Mouse (Mus musculus) spleen, postnatal 36 days (tissue): Measurements from ENCODE around the gene Eva1b.
A peak's percentile ranks its signal among the peaks of the same experiment; 100 is the strongest.

Source experiments
- DNase-seq, 2 experiments: peaks; one replicate each; pipeline ENCODE4 v3.0.0; 2022; ENCODE audit warnings: low spot score in 2 of 2, mixed read lengths in 1 of 2

Gene Eva1b

GRCm38 (mm10) chr4:126147533-126148160 is at the start of gene Eva1b:
TSS of gene Eva1b (plus strand) at chr4:126147744.
- peak; percentile 17 to 27 for DNase-seq

GRCm38 (mm10) chr4:126099365-126099764 is 48.2 kb upstream of the Eva1b start:
- DNase-seq, result no peak

- no peak for DNase-seq
Measured at GRCm38 (mm10) chr4:126100764-126101163, 46.8 kb upstream of the Eva1b start.

GRCm38 (mm10) chr4:126102061-126102841 is 45.3 kb upstream of the Eva1b start:
- DNase-seq, result no peak

GRCm38 (mm10) chr4:126103057-126103581 is 44.4 kb upstream of the Eva1b start:
- DNase-seq, result peak; percentile 73 to 81

GRCm38 (mm10) chr4:126103590-126104068 is 43.9 kb upstream of the Eva1b start, which contains the start of gene Stk40:
TSS of gene Stk40 (plus strand) at chr4:126103957.
- DNase-seq, result peak; percentile 94 to 95

- peak; percentile 33 to 50 for DNase-seq
Measured at GRCm38 (mm10) chr4:126104261-126105075, 43.1 kb upstream of the Eva1b start.

GRCm38 (mm10) chr4:126105131-126105783 is 42.3 kb upstream of the Eva1b start:
- DNase-seq, result no peak

GRCm38 (mm10) chr4:126108061-126108740 is 39.3 kb upstream of the Eva1b start:
- DNase-seq, result no peak

- DNase-seq, result no peak
Measured at GRCm38 (mm10) chr4:126109613-126110373, 37.8 kb upstream of the Eva1b start.

- peak; percentile 87 to 88 for DNase-seq
Measured at GRCm38 (mm10) chr4:126110374-126111152, 37.0 kb upstream of the Eva1b start.

- DNase-seq, result no peak
Measured at GRCm38 (mm10) chr4:126111153-126111549, 36.4 kb upstream of the Eva1b start.

- DNase-seq, result no peak
Measured at GRCm38 (mm10) chr4:126113243-126113642, 34.3 kb upstream of the Eva1b start.

- peak; percentile 46 to 47 for DNase-seq
Measured at GRCm38 (mm10) chr4:126113943-126114342, 33.6 kb upstream of the Eva1b start.

GRCm38 (mm10) chr4:126115411-126115810 is 32.1 kb upstream of the Eva1b start:
- DNase-seq, result no peak

- no peak for DNase-seq
Measured at GRCm38 (mm10) chr4:126115871-126116521, 31.5 kb upstream of the Eva1b start.

GRCm38 (mm10) chr4:126117116-126117515 is 30.4 kb upstream of the Eva1b start:
- no peak for DNase-seq

GRCm38 (mm10) chr4:126118651-126119050 is 28.9 kb upstream of the Eva1b start:
- DNase-seq, result no peak

GRCm38 (mm10) chr4:126119051-126119450 is 28.5 kb upstream of the Eva1b start:
- no peak for DNase-seq
